10 mouse cellular contexts compared by ENCODE assay signal in the genomic region with DNA sequence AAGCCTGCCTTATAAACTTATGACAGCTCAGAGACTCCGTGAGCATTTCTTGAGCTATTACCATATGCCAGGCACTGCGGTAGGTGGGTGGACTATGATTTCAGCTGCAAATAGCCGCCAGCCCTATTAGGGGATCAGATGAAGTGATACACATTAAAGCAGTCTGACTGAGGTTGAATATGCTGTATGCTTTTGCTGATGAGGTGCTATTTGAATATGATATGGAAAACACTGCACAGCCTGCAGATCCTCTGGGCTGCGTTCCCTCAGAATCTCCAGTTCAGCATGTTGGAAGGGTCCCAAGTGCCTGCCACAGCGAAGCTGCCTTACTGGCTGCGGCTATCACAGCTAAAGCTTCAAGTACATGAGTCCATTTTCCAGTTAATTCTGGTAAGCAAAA. TPM values are rescaled to one million over a fixed set of nuclear protein-coding genes. Genes with fewer than 3 reads are reported as not detected.
DNase-seq lines count a peak whose midpoint lies in the region; ATAC-seq and TF ChIP-seq lines count a peak whose summit lies in the region.
"Had no signal": no experiment of that assay in that cellular context is flagged by ENCODE, and none has a peak within 500 bp of the region (broad histone marks: within the 10 kb centered on the region; RNA-seq: fewer than 3 reads in every experiment).

No protein-coding gene starts in this region.

- H3K4me3 ChIP-seq in embryonic facial prominence, embryonic 14.5 days (ENCODE audit: low read depth, low read length), result no peak overlapping the region
- no peak overlapping the region for H3K4me3 ChIP-seq in embryonic facial prominence, embryonic 10.5 days
- no peak overlapping the region for H3K4me3 ChIP-seq in hindbrain, postnatal 0 days (ENCODE audit: low read length)
- no peak overlapping the region for H3K4me3 ChIP-seq in hindbrain, embryonic 11.5 days (ENCODE audit: low read depth, low read length)
- no peak overlapping the region for H3K4me3 ChIP-seq in cerebellum, adult 2 months (replicated peaks; ENCODE audit: insufficient read depth, low read depth, low read length)
- no peak overlapping the region for H3K4me3 ChIP-seq in kidney, postnatal 0 days (replicated peaks; ENCODE audit: low read depth, low read length)
- H3K4me3 ChIP-seq in midbrain, embryonic 16.5 days (ENCODE audit: low read depth, low read length), result no peak overlapping the region
- H3K4me3 ChIP-seq: megakaryocyte, embryonic 14.5 days had no signal

- WGBS in embryonic facial prominence, embryonic 14.5 days, result 62% methylated on average over 6 of the region's 6 CpGs
- WGBS in embryonic facial prominence, embryonic 10.5 days, result 88% methylated on average over 6 of the region's 6 CpGs
- WGBS in hindbrain, postnatal 0 days, result 62% methylated on average over 6 of the region's 6 CpGs
- WGBS in hindbrain, embryonic 11.5 days, result 92% methylated on average over 6 of the region's 6 CpGs
- 12% methylated on average over 6 of the region's 6 CpGs for WGBS in cerebellum, adult 2 months
- WGBS in kidney, postnatal 0 days, result 78% methylated on average over 6 of the region's 6 CpGs
- 83% methylated on average over 6 of the region's 6 CpGs for WGBS in midbrain, embryonic 16.5 days

- no peak for TF ChIP-seq POLR2A in cerebellum, adult 2 months (IDR thresholded peaks at IDR 0.05; ENCODE audit: borderline replicate concordance, insufficient read depth, low read length)

- no peaks in the 10 kb centered on the region for H3K4me1 ChIP-seq in embryonic facial prominence, embryonic 14.5 days (ENCODE audit: control insufficient read depth, insufficient read depth, low read length)
- 0 out of 2 replicates have a peak, but pooled peaks cover 3% of the 10 kb centered on the region for H3K4me1 ChIP-seq in embryonic facial prominence, embryonic 10.5 days
- H3K4me1 ChIP-seq in hindbrain, postnatal 0 days (ENCODE audit: insufficient read depth, low read length), result no peaks in the 10 kb centered on the region
- no peaks in the 10 kb centered on the region for H3K4me1 ChIP-seq in hindbrain, embryonic 11.5 days (replicated peaks; ENCODE audit: control insufficient read depth, insufficient read depth, low read length)
- H3K4me1 ChIP-seq in cerebellum, adult 2 months (ENCODE audit: control insufficient read depth, insufficient read depth, low read length), result no peaks in the 10 kb centered on the region
- no peaks in the 10 kb centered on the region for H3K4me1 ChIP-seq in kidney, postnatal 0 days (replicated peaks; ENCODE audit: insufficient read depth, low read length)
- H3K4me1 ChIP-seq in midbrain, embryonic 16.5 days (ENCODE audit: control insufficient read depth, insufficient read depth, low read length), result no peaks in the 10 kb centered on the region

- H3K27me3 ChIP-seq in embryonic facial prominence, embryonic 14.5 days (replicated peaks; ENCODE audit: control insufficient read depth, insufficient read depth, low read length), result no peaks in the 10 kb centered on the region
- no peaks in the 10 kb centered on the region for H3K27me3 ChIP-seq in embryonic facial prominence, embryonic 10.5 days (replicated peaks; ENCODE audit: low read depth, poor library complexity, severe bottlenecking)
- no peaks in the 10 kb centered on the region for H3K27me3 ChIP-seq in hindbrain, postnatal 0 days (ENCODE audit: insufficient read depth, low read length)
- H3K27me3 ChIP-seq in hindbrain, embryonic 11.5 days (ENCODE audit: control insufficient read depth, insufficient read depth, low read length), result no peaks in the 10 kb centered on the region
- no peaks in the 10 kb centered on the region for H3K27me3 ChIP-seq in cerebellum, adult 2 months (ENCODE audit: control insufficient read depth, insufficient read depth, low read length)
- H3K27me3 ChIP-seq in kidney, postnatal 0 days (ENCODE audit: insufficient read depth, low read length), result no peaks in the 10 kb centered on the region
- H3K27me3 ChIP-seq in midbrain, embryonic 16.5 days (ENCODE audit: control insufficient read depth, insufficient read depth, low read depth, low read length), result no peaks in the 10 kb centered on the region

- H3K4me2 ChIP-seq in embryonic facial prominence, embryonic 14.5 days (ENCODE audit: low read depth, low read length), result no peak overlapping the region
- H3K4me2 ChIP-seq in hindbrain, postnatal 0 days (ENCODE audit: low read depth, low read length), result no peak overlapping the region
- H3K4me2 ChIP-seq in hindbrain, embryonic 11.5 days (replicated peaks; ENCODE audit: low read depth, low read length), result no peak overlapping the region
- no peak overlapping the region for H3K4me2 ChIP-seq in kidney, postnatal 0 days (ENCODE audit: low read length)
- no peak overlapping the region for H3K4me2 ChIP-seq in midbrain, embryonic 16.5 days (ENCODE audit: low read length)
- H3K4me2 ChIP-seq: hindbrain, embryonic 14.5 days had no signal

- no peak for TF ChIP-seq CTCF in hindbrain, postnatal 0 days (IDR thresholded peaks at IDR 0.05; ENCODE audit: low read depth)
- no peak for TF ChIP-seq CTCF in cerebellum, adult 2 months (IDR thresholded peaks at IDR 0.05; ENCODE audit: borderline replicate concordance, insufficient read depth, low read depth, low read length)
- no peak for TF ChIP-seq CTCF in kidney, postnatal 0 days (IDR thresholded peaks at IDR 0.05; ENCODE audit: low read depth)

- peak; percentile 63 for DNase-seq in embryonic facial prominence, embryonic 14.5 days (ENCODE audit: low spot score)
- no peak for DNase-seq in embryonic facial prominence, embryonic 10.5 days (ENCODE audit: low spot score)
- DNase-seq in hindbrain, postnatal 0 days (ENCODE audit: low spot score), result peak; percentile 7
- no peak for DNase-seq in hindbrain, embryonic 11.5 days (ENCODE audit: low spot score)
- DNase-seq in cerebellum, adult 2 months, result peak; percentile 37 to 54
- no peak for DNase-seq in kidney, postnatal 0 days (ENCODE audit: low spot score)
- DNase-seq in ovary, postnatal 10 days (ENCODE audit: low spot score), result no peak

- no peak; the same call in 1 of the 2 replicates for ATAC-seq in embryonic facial prominence, embryonic 14.5 days (ENCODE audit: low read depth)
- ATAC-seq in hindbrain, postnatal 0 days, result no peak
- no peak for ATAC-seq in hindbrain, embryonic 11.5 days (ENCODE audit: low FRiP score)
- ATAC-seq in kidney, postnatal 0 days (replicated peaks; ENCODE audit: low FRiP score, low read depth), result no peak
- ATAC-seq in midbrain, embryonic 16.5 days, result no peak

- H3K27ac ChIP-seq in embryonic facial prominence, embryonic 14.5 days (replicated peaks; ENCODE audit: low read depth, low read length), result no peak overlapping the region
- H3K27ac ChIP-seq in embryonic facial prominence, embryonic 10.5 days (replicated peaks), result no peak overlapping the region
- H3K27ac ChIP-seq in hindbrain, postnatal 0 days, result no peak overlapping the region
- H3K27ac ChIP-seq in hindbrain, embryonic 11.5 days (ENCODE audit: low read depth, low read length), result no peak overlapping the region
- H3K27ac ChIP-seq in cerebellum, adult 2 months (ENCODE audit: insufficient read depth, low read length), result no peak overlapping the region
- peak overlapping the region; percentile 15; the same call in 1 of the 2 replicates for H3K27ac ChIP-seq in kidney, postnatal 0 days
- no peak overlapping the region for H3K27ac ChIP-seq in midbrain, embryonic 16.5 days (ENCODE audit: low read length)
- H3K27ac ChIP-seq: hindbrain, embryonic 14.5 days had no signal

- no peaks in the 10 kb centered on the region for H3K36me3 ChIP-seq in embryonic facial prominence, embryonic 14.5 days (ENCODE audit: control insufficient read depth, insufficient read depth, low read length)
- no peaks in the 10 kb centered on the region for H3K36me3 ChIP-seq in embryonic facial prominence, embryonic 10.5 days (replicated peaks)
- H3K36me3 ChIP-seq in hindbrain, postnatal 0 days (ENCODE audit: insufficient read depth, low read length), result no peaks in the 10 kb centered on the region
- H3K36me3 ChIP-seq in hindbrain, embryonic 11.5 days (ENCODE audit: control insufficient read depth, insufficient read depth, low read length), result no peaks in the 10 kb centered on the region
- H3K36me3 ChIP-seq in kidney, postnatal 0 days (ENCODE audit: insufficient read depth, low read length), result no peaks in the 10 kb centered on the region
- no peaks in the 10 kb centered on the region for H3K36me3 ChIP-seq in midbrain, embryonic 16.5 days (ENCODE audit: control insufficient read depth, insufficient read depth, low read length)

- H3K9ac ChIP-seq in embryonic facial prominence, embryonic 14.5 days (ENCODE audit: low read depth, low read length), result no peak overlapping the region
- H3K9ac ChIP-seq in hindbrain, postnatal 0 days (replicated peaks; ENCODE audit: low read length), result no peak overlapping the region
- H3K9ac ChIP-seq in hindbrain, embryonic 11.5 days (ENCODE audit: low read depth, low read length), result no peak overlapping the region
- H3K9ac ChIP-seq in kidney, postnatal 0 days (ENCODE audit: low read depth, low read length), result no peak overlapping the region
- H3K9ac ChIP-seq in midbrain, embryonic 16.5 days (ENCODE audit: low read depth, low read length), result no peak overlapping the region
- H3K9ac ChIP-seq: hindbrain, embryonic 14.5 days had no signal

- no peaks in the 10 kb centered on the region for H3K9me3 ChIP-seq in embryonic facial prominence, embryonic 14.5 days (ENCODE audit: control insufficient read depth, low read length)
- H3K9me3 ChIP-seq in embryonic facial prominence, embryonic 10.5 days, result no peaks in the 10 kb centered on the region
- no peaks in the 10 kb centered on the region for H3K9me3 ChIP-seq in hindbrain, postnatal 0 days (ENCODE audit: low read length)
- no peaks in the 10 kb centered on the region for H3K9me3 ChIP-seq in hindbrain, embryonic 11.5 days (ENCODE audit: control insufficient read depth, low read length)
- no peaks in the 10 kb centered on the region for H3K9me3 ChIP-seq in kidney, postnatal 0 days (replicated peaks; ENCODE audit: low read length)
- no peaks in the 10 kb centered on the region for H3K9me3 ChIP-seq in midbrain, embryonic 16.5 days (replicated peaks; ENCODE audit: control insufficient read depth, low read length, poor library complexity, severe bottlenecking)
- H3K9me3 ChIP-seq: megakaryocyte, embryonic 14.5 days had no signal

RNA-seq across cellular contexts. Expression of a gene that starts 57.7 kb away (rescaled TPM):
- 11.8 and 14.8 TPM in 2 replicates for polyA plus RNA-seq in embryonic facial prominence, embryonic 14.5 days (2014; fragmentation: Nextera tagmentation; extraction: Ambion mirVana)
- polyA plus RNA-seq in embryonic facial prominence, embryonic 10.5 days (2016; fragmentation: Nextera tagmentation; extraction: Ambion mirVana), result 8.9 and 9.9 TPM in 2 replicates
- 78.7 and 84.0 TPM in 2 replicates for total RNA-seq in hindbrain, postnatal 0 days (2014; rRNA removed)
- polyA plus RNA-seq in hindbrain, postnatal 0 days (2015; fragmentation: Nextera tagmentation; extraction: Ambion mirVana), result 53.3 and 59.2 TPM in 2 replicates
- polyA plus RNA-seq in hindbrain, embryonic 11.5 days (2014; fragmentation: Nextera tagmentation; extraction: Ambion mirVana), result 14.0 and 16.1 TPM in 2 replicates
- 97.5 and 97.8 TPM in 2 replicates for polyA plus RNA-seq in cerebellum, adult 2 months (2012; rRNA removed)
- 10.9 and 11.1 TPM in 2 replicates for polyA plus RNA-seq in kidney, postnatal 0 days (2015; fragmentation: Nextera tagmentation; extraction: Ambion mirVana)
- 82.5 and 84.0 TPM in 2 replicates for polyA plus RNA-seq in midbrain, embryonic 16.5 days (2015; fragmentation: Nextera tagmentation; extraction: Ambion mirVana)

Comparison
In these comparisons a context has a peak if more than half of its experiments do, and no peak if none do; other contexts are left out.
1. DNase-seq: peak in embryonic facial prominence, embryonic 14.5 days (single experiment), hindbrain, postnatal 0 days (single experiment) and cerebellum, adult 2 months (2 of 2); none in embryonic facial prominence, embryonic 10.5 days (single experiment), hindbrain, embryonic 11.5 days (single experiment), kidney, postnatal 0 days (single experiment) and ovary, postnatal 10 days (single experiment).